Mouse (Mus musculus): Measurements from ENCODE around the gene Npnt. TPM values are rescaled to one million over a fixed set of nuclear protein-coding genes. Genes with fewer than 3 reads are reported as not detected.

Npnt gene
- under 1 TPM; 0.36 to 0.79 TPM for polyA plus RNA-seq (2017; shearing (Covaris generic))

DNA sequence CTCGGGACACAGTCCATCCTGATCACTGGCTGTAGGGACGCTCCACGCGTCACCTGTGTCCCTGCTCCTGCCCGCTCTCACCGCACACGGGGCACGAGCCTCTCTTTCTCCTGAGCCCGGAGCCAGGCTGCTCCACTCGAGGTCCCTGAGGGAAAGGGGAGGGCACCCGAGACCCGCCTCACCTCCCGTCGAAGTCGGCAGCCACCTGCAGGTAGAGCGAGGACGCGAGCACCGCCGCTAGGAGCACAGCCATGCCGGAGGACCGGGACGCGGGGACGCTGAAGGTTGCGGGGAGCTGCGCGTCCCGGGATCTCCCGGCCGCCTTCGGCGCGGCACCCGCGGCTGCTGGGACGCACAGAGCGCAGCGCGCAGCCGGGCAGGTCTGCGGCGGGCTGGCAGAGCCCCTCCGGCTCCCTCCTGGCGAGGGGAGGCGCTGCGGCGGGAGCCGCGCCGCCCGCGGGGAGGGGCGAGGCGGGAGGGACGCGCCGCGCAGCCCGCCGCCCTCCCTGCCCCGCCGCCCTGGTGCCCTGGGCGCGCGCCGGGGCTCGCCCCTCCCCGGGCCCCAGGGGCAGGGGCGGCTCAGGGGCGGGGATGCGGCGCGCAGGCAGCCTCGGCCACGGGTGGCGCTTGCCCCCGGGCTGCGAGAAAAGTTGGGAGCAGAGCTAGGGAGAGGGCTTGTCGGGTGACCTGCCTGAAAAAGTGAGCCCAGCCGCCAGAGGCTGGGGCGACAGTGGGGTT is at the start of gene Npnt:
Npnt (minus strand) TSS at position 501 of the 738 bp plus-strand sequence.
- no peak for ATAC-seq

DNA sequence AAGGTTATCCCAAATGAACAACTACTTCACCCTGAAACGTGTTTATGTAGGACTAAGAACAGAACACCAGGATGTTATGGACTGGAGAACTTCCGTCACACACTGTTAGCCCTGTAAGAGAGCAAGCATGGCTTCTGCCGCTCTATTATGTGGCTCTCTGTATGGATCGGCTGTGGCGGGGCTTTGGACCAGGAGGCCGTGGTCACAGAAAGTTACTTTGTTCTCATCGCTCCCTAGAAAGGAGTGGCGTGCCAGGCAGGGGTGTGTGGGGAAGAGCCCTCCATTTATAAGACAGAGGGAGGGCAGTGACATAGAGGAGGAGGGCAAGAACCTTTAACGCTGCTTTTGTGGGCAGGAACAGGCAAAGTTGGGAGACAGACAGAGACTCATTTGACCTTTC is 46.2 kb upstream of the Npnt start:
- ATAC-seq = no peak

DNA sequence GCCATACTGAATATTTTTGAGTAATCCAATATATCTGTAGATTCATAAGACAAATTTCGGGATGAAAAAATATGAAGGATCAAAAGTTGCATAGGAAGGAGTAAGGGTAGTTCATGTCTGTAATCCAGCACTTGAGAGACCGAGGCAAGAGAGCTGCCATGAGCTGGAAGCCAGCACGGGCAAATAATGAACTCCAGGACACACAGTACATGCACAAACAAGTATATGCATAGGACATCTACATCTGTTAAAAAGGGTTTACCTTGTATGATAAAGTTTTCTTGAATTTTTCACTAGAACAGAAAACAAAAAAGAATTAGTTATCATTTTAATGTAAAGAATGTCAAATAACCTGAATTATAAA is 45.8 kb upstream of the Npnt start:
- no peak for ATAC-seq

DNA sequence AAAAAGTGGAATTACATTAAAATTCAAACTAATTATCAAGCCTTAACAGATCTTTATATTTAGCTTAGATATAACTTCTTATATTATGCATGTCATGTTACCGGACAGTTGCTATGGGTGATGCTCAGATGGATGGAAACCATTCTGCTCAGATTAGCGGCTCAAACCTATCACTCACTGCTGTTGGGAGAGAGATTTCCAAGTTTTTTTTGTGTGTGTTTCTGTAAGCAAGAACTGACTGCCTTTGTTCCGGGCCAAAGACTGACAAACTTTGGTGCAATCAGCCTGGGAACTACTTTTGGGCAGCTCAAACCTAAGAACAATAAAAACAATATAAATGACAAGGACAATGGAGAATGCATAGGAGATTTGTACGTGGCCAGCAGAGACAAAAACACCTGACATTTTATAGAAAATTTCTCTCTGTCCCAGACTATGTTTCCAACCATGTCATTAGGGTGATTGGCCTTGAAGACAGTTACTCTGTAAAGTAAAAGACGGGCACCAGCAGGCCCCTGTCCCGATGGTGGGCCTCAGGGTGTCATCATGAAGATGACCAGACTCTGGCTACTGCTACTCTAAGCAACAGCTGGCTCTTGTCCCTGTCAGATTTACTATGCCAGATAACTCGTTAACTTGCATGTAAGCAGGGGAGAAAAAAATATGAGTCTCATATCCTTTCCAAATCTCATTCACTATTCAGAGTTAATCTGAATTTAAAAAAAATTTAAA is 45.2 kb upstream of the Npnt start:
- ATAC-seq = no peak

DNA sequence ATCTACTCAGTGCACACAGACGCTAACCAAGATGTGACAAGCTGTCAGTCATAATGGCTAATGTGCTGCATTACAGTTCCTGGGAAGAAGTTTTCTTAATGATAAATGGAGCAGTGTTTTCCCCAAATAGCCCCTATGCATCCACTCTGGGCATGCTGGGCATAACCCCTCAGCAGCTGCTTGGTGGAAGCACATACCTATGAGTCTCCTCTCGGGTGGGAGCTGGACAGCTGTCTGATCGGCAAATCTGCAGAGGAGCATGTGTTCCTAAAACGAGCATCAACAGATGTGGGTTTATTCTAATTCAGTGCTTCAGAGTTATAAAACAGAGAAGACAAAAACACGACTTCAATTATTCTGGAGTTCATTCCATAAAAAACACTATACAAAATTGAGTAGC is 36.1 kb upstream of the Npnt start:
- ATAC-seq = no peak

DNA sequence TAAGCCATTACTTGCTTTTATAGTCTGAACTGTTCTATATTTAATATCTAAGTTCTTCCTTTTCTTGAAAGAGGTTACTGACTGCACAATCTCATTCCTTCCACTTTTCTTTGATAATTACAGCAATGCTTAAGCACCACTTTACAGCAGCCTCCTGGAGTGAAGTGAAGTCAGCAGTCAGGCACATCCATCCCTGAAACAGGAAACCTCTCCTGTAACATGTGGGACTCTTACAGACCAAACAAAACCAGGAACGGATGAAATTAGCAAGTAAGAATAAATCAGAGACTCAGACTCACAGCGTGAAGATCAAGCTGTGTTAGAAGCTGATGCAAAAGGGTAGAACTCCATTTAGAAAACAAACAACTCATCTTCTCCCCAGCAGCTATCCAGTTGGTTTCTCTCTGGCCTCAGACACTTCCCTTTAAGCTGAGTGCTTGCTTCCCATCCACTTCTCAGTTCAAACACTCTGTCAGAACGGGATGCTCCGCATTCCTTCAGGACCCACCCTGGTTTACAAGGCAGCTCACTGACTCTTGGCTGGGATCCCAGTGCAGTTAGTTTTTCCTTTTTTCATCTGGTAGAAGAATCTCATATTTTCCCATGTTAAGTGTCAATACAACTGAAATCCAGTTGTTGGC is 33.9 kb upstream of the Npnt start:
- ATAC-seq = no peak

DNA sequence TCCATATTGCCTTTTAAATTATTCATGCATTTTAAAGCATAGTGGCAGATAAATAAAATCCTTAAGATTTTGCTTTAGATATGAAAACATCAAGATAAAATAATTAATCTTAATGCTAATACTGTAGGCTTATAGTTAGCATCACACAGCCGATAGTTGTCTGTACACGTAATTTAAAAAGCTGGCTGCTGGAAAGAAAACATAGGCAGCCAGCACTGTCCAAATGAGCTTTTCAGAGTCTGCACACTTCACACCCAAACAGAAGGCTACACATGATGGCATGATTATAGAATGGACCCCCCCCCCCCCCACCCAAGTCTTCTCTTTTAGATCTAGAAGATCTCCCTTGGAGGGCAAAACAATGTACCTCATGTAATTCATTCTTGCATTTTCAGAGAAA is 31.9 kb upstream of the Npnt start:
- no peak for ATAC-seq

DNA sequence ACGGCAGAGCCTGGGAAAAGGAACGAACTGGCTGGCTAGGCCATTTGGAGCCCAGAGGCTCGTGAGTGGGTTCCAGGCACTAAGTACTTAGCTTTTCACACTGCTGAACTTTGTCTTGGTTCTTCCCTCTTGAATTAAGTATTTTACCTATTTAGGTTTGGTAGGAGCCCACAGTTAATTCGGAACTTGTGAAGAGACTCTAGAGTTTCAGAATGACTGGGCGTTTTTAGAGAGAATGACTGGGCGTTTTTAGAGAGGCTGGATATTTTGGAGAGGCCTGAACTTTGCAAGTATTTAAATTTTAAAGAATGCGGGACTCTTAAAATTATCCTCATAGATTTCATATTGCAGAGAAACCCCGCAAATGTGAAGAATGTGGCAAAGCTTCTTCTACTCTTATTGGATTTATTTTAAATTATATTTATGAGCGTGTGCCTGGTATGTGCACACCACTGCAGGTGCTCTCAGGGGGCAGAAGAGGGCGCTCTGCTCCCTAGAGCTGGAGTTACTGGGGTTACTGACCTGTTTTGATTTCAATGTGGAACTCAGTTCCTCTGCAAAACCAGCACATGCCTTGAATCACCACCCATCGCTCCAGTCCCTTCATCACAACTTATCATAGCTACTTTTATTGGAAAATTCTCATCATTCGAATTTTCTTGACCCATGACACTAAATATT is 29.8 kb upstream of the Npnt start:
- ATAC-seq = no peak

DNA sequence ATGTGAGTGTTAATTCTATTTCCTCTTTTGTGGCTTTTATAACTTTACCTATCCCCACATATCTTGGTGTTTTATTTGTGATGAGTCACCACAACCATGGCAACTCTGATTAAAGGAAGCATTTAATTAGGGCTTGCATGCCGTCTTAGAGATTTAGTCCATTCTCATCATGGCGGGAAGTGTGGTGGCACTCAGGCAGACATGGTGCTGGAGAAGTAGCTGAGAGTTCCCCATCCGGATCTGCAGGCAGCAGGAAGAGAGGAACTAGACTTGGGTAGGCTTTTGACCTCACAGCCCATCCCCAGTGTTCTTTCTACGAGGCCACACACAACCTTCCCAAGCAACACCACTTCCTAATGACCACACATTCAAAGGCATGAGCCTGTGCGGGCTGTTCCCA is 16.2 kb upstream of the Npnt start:
- no peak for ATAC-seq

DNA sequence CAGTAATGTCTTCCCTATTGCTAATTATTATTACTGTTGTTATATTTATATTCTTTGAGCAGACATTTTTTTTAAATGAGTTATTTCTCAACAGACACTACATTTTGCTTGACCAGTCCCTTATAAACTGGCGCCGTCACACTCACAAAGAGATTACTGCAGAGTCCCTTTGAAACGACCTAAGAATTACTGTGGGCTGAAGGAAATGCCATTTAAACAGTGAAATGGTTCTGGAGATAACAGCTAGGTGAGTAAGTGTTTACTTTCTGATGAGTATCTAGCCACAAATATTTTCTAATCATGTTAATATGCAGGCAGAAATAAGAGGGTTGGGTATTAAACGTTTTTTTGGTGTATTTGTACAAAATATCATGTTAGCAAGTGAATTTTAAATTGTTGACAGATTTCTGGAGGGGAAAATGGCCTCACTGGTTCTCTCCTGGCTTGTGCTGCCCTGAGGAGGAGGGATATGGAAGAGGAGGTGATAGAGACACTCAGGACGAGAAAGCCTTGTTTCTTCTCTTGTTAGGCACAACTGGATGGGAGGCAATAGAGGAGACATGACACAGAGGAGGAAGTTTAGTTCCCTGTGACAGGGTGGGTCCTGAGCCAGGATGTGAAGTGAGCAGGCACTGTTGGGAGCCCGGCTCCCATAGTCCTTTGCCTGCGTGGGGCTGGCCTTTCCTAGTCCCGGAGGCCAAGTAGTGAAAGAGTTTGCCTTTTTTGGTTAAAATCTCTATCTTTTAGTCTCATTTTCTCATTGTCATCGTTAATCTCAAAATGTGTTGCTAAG is 14.8 kb upstream of the Npnt start:
- no peak for ATAC-seq

DNA sequence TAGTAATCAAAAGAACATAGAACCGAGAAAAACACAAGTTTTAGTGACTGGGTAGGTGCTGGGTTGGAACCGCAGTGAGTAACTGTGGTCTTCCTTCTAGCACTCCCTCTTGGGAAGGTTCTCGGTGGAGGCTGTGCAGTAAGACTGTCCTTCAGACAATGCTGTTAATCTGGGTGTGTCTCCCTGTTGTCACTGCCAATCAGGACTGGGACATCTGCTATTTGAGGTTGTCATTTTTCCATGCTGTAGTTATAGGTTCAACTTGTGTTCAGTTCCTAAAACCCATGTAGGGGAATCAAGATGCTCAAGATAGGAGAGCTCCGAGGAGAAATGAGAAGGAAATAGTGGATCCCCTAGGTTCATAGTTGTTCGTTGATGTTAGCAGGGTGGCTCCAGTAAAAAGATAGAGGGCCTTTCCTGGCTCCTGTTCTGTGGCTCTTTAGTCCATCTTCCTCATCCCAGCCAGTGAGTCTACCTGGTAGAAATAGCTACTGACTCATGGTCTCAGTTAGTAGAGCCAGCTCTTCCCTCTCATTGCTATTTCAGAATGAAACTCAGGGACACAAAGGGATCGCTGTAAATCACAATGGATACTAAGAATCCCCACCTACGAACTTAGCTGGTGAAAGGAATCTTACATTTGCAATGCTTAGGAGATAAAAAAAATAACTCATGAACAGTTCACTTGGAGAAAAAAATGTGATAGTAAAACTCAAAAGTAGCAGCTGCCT is 12.7 kb upstream of the Npnt start:
- ATAC-seq = no peak

DNA sequence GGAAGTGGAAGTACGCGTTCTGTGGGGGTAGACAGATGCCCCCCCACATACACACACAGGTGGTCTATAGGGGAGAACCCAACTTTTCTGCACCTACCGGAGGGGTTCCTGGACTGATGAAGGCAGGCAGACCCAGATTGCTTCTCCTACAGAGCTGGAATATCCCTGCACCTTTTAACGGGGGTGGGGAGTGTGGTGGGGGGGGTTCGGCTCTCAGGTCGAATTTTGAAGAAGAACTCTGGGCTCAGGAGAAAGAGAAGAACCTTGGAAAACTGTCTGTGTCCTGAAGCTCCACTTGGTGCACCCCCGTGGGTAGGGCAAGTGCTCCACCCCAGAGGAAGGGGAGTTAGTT is 414 bp upstream of the Npnt start:
- ATAC-seq = no peak

DNA sequence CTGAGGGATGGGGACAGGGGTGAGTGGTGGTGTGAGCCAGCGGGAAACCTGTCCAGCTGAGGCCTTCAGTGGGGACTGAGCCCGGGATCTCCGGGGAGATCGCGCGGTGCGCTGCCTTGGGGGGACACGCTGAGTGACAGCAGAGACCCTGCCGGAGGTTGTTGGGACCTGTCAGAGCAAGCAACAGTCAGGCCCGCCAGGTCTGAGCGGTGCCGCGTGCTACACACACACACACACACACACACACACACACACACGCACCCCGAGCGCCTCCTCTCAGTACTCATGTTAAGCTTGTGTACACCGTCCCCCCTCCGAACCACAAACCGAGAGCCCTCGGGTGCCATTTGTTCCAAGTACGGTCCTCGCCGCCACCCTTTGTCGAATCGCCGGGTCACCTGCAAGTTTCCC is 706 bp downstream of the Npnt start:
- no peak for ATAC-seq

DNA sequence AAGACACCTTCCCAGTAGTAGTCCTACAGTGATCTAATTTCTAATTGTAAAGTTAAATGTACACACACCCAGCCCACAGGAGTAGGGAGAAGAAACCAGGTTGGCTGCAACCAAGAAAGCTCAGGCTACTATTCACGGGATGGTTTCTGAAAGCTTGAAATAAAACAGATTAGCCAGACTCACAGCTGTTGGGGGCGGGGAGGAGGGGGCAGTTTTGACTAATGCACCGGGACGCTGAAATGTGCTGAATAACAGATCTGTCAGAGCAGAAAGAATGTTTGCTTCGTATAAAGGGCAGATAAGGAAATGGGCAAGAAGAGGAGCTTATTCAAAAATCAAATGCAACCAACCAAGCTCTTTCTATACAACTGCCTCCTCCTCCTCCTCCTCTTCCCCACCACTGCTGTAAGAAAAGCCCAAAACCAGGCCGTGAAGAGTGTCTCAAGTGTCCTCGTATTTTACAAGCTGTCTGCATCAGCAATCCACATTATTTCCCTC is 1.7 kb downstream of the Npnt start:
- ATAC-seq = no peak

DNA sequence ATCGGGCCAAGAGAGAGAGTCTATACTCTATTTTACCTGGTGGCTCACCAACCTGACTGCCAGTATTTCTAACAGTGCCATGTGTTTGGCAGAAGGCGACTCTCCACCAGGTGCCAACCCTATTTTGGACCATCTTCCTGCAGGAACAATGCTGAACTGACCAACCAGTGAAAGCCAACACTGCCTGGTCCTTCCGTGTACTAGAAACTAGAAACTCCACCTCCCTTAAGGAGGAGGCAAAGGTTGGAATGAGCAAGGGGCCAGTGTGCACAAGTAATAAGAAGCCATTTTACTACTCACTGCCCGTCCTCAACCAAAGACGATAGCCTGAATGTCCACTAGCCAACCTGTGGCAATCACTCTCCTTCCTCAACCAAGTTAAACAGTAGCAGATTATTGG is 4.0 kb downstream of the Npnt start:
- no peak for ATAC-seq

DNA sequence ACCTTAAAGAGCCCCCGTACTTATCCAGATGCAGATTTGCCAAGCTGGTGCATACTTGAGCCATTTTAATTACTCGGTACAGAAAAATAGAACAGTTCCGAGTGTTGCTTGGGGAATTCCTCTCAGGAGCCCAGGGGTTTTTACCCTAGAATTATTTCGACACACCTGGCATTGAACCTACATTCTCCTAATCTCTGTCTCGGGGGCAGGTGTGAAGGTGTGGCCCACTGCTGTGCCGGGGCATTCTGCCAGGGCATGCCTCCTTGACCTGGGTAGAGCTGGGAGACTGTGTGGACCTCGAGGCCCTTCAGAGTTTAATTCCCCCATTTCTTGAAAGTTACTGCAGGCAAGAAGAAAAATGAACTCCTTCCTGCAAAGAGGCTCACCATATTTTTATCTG is 4.4 kb downstream of the Npnt start:
- ATAC-seq = no peak

DNA sequence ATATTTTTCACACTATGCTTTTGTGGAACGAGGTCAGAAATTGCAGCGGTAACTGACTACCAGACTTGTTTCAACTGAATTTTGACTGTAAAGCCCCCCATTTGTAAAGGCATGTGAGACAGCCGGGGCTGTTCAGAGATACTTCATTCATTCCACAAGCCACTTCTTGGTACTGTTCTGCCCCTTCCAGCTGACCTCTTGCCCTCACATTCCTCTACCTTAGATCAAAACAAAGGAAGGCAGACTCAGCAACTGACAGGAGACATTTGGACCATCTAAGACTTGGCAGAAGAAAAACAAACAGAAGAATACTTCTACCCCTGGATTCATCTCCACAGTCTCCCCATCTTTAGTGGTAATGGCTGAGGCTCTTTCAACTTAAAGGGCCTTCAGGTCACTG is 5.5 kb downstream of the Npnt start:
- ATAC-seq = no peak

DNA sequence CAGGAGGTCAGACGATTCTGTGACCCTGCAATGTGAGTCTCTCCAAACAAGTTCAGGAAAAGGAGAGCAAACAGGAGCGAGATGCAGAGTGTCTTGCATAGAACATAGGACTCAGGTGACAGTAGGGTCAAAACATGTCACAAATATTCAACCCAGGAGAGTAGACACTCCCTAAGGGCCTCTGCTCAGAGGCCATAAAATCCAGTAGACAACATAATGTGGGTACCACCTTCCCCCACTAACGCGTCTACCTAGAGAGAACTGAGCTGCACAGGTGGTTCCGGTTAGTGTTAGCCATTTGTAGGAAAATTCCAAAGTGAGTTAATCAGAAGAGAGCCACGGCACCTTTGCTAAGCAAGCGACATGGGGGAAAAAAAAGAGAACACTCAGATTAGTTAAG is 5.9 kb downstream of the Npnt start:
- no peak for ATAC-seq

DNA sequence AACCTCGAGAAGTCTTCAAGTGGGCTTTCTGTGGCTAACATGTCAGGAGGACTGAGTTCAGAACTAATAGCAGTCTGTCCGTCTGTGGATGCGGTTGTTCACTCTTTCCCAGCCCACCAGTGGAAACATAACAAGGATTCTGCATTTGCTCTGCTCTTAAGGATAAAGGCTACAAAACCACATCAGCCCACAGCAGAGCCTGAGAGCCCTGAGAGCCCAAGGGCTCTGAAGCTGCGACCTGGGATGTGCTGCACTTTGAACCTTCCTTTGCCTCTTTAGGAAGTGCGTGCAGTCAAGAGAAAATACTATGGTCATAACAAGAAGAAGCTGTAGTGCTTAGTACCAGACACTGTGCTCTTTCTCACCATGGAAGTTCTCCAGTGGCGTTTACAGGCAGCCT is 7.3 kb downstream of the Npnt start:
- no peak for ATAC-seq

DNA sequence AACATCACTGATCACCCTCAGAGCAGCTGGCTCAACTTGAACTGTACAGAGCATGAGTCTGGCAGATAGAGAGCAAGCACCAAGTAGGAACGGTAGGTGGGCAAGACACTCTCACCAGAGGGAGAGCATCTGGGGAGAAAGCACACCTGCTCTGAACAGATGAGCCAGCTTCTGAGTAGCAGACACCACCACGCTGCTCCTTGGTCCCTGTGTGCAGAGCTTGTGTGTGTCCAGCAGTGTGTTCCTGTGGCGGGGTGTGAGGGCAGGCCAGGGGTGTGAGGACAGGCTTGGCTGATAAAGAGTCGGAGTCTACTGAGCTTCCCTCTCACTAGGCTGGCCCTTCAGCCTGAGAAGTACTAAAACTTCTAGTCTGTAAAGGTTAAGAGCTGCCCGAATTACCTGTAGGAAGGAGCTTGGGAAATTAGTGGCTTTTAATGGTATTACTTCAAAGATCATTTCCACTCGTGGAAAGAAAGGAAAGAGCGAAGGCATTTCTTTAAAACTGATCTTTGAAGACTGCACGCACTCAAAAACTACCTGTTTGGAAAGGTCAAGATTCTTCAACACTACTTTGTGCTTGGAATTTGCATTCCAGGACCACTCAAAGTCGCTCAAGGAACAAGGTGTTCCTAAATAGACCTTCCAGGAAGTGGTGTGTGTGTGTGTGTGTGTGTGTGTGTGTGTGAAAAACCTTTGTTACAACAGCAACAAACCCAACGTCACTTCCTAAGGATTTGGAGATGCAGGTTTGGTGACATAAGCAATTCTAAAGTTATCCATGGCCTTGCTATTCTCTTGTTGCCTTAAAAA is 9.7 kb downstream of the Npnt start:
- ATAC-seq = no peak

DNA sequence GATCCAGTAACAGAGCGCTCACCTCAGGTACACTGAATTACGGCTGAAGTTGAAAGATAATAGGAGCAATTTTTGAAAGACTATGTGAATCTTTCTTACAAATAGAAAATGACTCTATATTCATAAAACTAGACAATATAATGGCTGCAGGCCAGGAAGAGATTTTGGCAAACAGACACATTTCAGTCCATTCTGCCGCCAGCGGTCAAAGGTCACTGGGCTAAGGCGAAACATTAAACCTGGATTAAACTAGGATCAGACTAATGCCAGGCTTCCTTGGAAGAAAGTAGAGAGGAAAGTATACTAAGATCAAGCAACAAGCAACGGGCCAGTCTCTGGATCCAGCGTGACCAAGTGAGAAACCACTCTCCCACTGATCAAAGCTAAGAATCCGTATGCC is 11.1 kb downstream of the Npnt start:
- no peak for ATAC-seq
